ENCODE assay signal across 26 mouse cellular contexts in the genomic region with DNA sequence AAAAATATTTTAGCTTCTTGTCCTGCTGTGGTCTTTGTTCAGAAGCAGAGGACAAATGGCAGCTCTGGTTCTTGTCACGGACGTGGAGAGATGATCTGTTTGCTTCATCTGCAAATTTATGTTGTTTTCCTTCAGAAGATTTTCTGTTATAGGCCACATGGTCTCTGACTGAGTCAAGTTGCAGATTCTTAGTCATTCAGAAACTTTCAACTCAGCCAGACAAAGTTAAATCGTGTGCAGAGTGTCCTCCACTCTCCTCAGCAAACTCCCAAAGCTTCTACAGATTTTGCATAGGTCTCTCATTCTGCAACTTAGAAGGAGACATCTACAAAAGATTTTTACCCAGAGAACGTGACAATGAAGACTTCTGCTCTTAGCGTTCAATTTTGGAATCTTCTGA. TPM values are rescaled to one million over a fixed set of nuclear protein-coding genes. Genes with fewer than 3 reads are reported as not detected.
"Had no signal": no experiment of that assay in that cellular context is flagged by ENCODE, and none has a peak within 500 bp of the region (broad histone marks: within the 10 kb centered on the region; RNA-seq: fewer than 3 reads in every experiment).

No protein-coding gene starts in this region.

- ATAC-seq: liver, embryonic 12.5 days; midbrain, embryonic 13.5 days; midbrain, embryonic 16.5 days had no signal

- H3K9me3 ChIP-seq: limb, embryonic 12.5 days; limb, embryonic 15.5 days; liver, embryonic 12.5 days; liver, embryonic 15.5 days; lung, embryonic 15.5 days; megakaryocyte, embryonic 14.5 days; midbrain, embryonic 10.5 days; midbrain, embryonic 13.5 days; neural tube, embryonic 13.5 days; stomach, embryonic 15.5 days had no signal

- H3K27me3 ChIP-seq: limb, embryonic 12.5 days; limb, embryonic 15.5 days; liver, embryonic 12.5 days; liver, embryonic 15.5 days; lung, embryonic 15.5 days; megakaryocyte, embryonic 14.5 days; midbrain, embryonic 13.5 days; neural tube, embryonic 13.5 days; stomach, embryonic 15.5 days had no signal

- H3K9ac ChIP-seq: limb, embryonic 12.5 days; limb, embryonic 15.5 days; liver, embryonic 12.5 days; liver, embryonic 15.5 days; lung, embryonic 15.5 days; midbrain, embryonic 13.5 days; neural tube, embryonic 13.5 days; stomach, embryonic 15.5 days had no signal

- H3K27ac ChIP-seq: left cerebral cortex, adult 2 months; limb, embryonic 12.5 days; limb, embryonic 15.5 days; liver, embryonic 12.5 days; liver, embryonic 15.5 days; lung, embryonic 15.5 days; midbrain, embryonic 10.5 days; midbrain, embryonic 13.5 days; neural tube, embryonic 13.5 days had no signal

- DNase-seq: kidney, adult 9 months; kidney, postnatal 36 days; layer of hippocampus, postnatal 36 days; left cerebral cortex, postnatal 4 days; lung, adult 18-20 months; lung, postnatal 10 days; lung, postnatal 36 days; retina, postnatal 1 day; right cerebral cortex, postnatal 25 days; spleen, adult 18-20 months; thymus, adult 2 months; thymus, postnatal 14 days; thymus, postnatal 4 days had no signal

- H3K4me1 ChIP-seq: limb, embryonic 12.5 days; limb, embryonic 15.5 days; liver, embryonic 12.5 days; liver, embryonic 15.5 days; megakaryocyte, embryonic 14.5 days; midbrain, embryonic 13.5 days; neural tube, embryonic 13.5 days; stomach, embryonic 15.5 days had no signal

- H3K4me2 ChIP-seq: limb, embryonic 12.5 days; limb, embryonic 15.5 days; liver, embryonic 12.5 days; liver, embryonic 15.5 days; lung, embryonic 15.5 days; midbrain, embryonic 13.5 days; neural tube, embryonic 13.5 days; stomach, embryonic 15.5 days had no signal

- H3K4me3 ChIP-seq: left cerebral cortex, adult 2 months; limb, embryonic 12.5 days; limb, embryonic 15.5 days; liver, embryonic 12.5 days; liver, embryonic 15.5 days; lung, embryonic 15.5 days; megakaryocyte, embryonic 14.5 days; midbrain, embryonic 10.5 days; midbrain, embryonic 13.5 days; myocyte; neural tube, embryonic 13.5 days; stomach, embryonic 15.5 days had no signal

- H3K36me3 ChIP-seq: limb, embryonic 12.5 days; limb, embryonic 15.5 days; liver, embryonic 12.5 days; liver, embryonic 15.5 days; lung, embryonic 15.5 days; midbrain, embryonic 10.5 days; midbrain, embryonic 13.5 days; neural tube, embryonic 13.5 days; stomach, embryonic 15.5 days had no signal

RNA-seq across cellular contexts. Expression of gene Icos, which starts 49.0 kb away (rescaled TPM):
- total RNA-seq: layer of hippocampus, postnatal 36 days had no signal
- polyA plus RNA-seq: myocyte; neural tube, embryonic 13.5 days had no signal
